Mouse (Mus musculus): ENCODE data around the gene Odf3.

Gene Odf3

DNA sequence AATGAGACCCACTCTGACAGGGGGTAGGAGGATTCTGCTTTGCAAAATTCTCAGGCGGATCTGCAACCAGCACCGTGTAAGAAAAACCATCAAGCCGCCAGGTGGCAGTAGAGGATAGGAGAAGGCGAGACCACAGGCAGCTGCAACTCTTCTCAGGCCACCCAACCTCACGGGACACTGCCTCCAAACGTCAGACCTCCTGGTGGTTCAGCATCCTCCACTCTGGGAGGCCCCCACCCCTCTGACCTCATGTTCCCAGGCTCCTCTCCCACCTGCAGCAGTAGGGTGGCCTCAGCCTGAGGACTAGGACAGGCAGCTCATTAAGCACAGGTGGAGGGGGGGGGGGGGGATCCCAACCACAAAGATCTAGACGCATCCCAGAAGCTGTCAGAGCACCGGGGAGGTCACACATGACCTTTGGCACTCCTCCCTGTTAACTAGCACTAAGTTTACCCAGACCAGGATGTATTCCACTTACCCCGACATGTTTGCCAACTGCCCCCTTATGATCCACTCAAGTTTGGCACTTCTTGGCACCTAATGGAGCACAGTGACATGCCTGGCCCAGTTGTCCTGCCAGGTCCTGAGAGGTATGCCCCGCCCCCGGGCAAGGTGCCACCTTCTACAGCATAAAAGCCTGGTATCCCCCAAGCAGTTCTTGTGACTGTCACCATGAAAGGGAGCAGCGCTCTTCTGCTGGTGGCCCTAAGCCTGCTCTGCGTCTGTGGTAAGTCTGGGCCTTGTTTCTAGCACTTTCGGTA is 2.5 kb upstream of the Odf3 start, which contains the start of gene Scgb1c1:
TSS of gene Scgb1c1 (plus strand) at position 643 of the 761 bp plus-strand sequence.
- peak; percentile 90 for DNase-seq

DNA sequence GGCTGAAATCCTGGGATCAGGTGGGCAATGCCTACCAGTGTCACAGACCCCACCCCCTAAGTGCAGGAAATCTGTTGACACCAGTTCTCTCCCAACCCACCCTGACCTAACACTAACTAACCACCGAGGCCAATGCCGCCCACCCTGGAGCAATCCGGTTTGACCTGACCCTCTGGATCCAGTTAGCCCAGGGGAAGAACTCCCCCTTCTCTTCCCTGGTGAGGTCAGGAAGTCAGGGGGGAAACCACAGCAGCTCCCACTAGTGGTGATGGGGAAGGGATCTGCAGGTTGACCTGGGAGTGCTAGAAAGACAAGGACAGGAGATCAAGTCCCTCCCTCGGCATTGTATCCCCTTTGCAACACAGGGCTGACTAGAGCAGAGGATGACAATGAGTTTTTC is 1.9 kb upstream of the Odf3 start:
- DNase-seq, result no peak

DNA sequence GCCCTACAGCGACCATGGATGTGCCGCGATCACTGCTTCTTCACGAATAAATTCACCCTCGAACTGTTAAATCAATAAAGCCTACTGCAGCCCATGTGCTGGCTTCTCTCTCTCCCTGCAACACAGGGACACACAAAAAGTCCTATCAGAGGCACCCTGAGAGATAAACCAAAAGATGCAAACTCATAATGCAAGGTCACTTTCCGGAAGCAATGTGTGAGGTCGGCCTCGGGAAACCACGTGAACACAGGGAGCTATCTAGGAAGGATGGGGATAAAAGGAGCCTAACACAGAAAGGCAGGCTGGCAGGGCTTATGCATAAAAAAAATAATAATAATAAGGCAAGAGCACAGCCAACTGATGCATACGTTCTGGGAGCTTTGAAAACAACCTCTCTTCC is 929 bp upstream of the Odf3 start:
- DNase-seq, result no peak

DNA sequence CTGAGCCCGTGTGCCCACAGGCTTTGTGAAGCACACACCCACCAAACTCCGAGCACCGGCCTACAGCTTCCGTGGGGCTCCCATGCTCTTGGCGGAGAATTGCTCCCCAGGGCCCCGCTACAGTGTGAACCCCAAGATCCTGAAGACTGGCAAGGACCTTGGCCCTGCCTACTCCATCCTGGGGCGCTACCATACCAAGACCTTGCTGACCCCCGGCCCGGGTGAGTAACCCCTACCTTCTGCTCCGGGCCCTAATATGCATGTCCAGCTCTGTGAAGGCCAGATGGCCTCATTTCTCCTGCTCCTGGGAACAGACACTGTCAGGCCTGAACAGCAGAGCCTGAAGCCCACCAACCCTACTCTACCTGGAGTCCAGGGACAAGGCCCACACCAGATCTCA is 986 bp downstream of the Odf3 start:
- no peak for DNase-seq

DNA sequence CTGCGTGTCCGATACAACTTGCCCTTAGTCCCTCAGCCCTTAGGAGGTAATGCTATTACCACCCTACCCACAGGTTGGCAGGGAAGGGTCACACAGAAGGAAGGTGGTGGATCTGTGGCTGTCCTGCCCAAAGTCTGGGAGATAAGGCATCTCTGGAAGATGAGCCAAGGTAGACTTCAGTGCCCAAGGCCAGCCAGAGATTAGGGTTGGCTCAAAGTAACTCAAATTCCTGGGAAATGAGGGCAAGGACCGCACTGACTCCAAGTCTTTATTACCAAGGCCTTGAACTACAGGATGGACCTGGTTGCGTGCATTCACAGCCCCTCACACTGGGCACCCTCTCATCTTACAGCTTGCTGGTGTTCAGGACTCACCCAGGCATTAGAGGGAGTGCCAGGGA is 4.3 kb downstream of the Odf3 start:
- DNase-seq, result no peak

DNA sequence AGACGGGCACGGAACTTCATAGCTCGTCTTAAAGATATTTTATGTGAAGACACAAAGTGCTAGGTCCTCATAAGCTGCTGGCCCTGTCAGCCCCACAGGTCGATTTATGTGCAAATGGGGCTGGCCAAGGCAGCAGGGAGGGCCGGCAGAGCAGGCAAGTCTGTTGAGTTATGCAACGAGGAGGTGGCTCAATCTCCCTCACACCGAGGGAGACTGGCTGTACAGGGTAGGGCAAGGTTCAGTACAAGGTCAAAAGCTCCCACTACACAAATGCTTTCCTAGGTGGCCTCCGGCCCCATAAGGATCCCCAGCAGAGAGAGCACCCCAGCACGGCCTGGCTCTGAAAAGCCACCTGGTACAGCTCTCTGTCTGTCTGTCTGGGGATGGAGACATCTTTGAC is 5.8 kb downstream of the Odf3 start:
- no peak for DNase-seq

DNA sequence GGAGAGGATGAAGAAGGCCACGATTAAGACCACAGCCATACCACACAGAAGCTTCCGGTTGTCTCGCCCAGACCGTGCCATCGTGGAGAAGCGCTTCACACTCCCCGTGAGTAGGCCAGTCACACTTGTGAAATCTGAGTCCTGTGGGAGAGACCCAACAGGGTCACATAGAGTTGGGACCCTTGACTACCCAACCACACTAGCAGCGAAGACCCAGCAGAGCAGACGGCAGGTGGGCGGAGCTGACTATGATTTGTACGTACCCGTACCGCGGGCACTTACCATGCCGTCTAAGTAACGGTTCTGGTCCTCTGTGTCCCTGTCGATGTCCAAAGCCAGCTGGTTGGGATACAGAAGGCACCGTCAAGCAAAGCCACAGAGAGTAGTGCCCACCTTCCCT is 6.9 kb downstream of the Odf3 start:
- DNase-seq, result no peak

DNA sequence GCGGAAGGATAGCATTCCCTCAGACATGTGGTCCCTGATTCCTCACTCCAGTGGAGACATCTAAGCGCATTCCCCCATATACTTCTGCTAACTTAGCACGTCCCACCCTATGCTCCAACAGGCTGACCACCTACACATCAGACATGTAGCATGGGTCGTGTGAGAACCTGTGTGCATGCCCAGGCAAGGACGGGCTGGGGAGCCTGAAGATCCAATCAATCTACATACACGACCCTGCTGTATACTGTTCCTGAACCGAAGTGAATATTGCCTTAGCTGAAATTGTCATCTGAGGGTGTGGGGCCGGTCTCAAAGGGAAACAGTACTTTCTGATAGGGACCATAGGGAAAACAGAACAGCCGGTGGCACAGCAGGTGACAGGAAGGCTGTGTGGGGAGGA is 7.6 kb downstream of the Odf3 start:
- DNase-seq, result no peak

DNA sequence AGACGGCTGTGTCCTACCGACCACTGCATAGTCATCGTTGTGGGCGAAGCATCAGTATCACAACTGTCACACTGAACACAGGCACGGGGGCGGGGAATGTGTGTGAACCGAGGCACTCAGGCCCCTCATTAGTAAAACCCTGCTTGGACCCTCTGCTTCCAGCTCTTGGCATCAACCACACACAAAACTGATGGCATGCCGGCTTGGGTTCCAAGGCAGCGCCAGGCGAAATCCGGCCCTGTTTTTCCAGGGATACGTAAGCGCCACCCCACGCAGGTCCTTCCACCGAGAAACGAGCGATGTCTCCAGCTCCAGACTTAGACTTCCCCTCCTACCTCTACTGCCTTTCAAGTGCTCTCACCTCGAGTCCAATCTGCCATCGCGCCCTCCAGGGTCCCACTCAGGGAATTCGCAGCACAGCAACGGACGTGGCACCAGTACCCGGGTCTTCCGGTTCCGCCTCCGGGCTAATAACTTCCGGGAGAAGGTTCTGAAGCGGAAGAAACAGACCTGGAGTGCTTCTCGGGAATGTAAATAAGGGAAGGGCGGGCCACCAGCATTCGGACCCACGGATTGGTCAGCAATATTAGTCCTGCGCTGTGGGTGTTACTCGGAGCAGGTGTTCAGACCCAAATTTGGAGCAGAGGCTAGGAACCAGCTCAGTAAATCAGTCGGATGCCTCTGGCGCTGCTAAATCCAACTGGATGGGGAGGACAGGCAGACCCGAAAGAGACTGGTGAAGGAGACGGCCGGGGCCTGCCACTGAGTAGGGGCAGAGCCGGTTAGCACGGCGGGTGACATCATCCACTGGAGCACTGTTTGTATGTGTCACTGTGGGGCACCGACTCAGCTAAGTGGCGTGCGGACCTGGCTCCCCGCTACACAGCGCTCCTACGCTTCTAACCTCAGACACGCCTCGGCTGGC is 8.5 kb downstream of the Odf3 start, which contains the start of gene Gm45785:
TSS of gene Gm45785 (minus strand) at position 472 of the 925 bp plus-strand sequence.
- DNase-seq, result peak; percentile 57

DNA sequence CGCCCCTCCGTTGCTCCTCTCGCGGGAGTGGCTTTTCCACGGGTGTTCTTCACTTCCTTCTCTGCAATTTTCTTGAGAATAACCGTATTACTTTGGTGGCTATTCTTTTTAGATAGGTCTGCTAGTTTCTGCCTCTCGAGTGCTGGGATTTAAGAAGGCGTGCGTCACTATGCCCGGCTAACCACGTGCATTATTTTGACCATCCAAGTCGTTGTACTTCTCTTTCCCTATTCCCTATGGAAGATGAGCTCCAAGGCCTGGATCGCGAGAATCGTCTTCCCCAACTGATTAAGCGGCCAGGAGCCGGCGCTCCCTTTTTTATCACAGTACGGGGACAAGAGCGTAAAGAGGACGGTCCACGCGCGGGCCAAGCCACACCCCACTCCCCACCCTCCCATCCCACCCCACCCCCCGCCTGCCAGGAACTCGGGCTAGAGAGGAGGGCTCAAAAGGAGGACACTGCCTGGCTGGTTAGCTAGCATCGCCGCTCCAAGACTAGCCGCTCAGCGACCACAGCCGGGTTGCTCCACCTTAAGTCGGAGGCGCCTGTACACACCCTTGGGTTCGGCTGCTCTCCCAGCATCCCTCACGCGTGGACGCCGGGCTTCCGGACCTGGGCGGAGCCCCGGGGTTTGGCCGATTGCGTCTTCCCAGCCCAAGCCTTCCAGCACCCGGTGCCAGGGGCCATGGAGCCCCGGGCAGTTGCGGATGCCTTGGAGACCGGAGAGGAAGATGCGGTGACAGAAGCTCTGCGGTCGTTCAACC is 9.4 kb downstream of the Odf3 start, which contains the start of gene Ric8a:
TSS of gene Ric8a (plus strand) at position 173 of the 765 bp plus-strand sequence.
- peak; percentile 87 for DNase-seq

DNA sequence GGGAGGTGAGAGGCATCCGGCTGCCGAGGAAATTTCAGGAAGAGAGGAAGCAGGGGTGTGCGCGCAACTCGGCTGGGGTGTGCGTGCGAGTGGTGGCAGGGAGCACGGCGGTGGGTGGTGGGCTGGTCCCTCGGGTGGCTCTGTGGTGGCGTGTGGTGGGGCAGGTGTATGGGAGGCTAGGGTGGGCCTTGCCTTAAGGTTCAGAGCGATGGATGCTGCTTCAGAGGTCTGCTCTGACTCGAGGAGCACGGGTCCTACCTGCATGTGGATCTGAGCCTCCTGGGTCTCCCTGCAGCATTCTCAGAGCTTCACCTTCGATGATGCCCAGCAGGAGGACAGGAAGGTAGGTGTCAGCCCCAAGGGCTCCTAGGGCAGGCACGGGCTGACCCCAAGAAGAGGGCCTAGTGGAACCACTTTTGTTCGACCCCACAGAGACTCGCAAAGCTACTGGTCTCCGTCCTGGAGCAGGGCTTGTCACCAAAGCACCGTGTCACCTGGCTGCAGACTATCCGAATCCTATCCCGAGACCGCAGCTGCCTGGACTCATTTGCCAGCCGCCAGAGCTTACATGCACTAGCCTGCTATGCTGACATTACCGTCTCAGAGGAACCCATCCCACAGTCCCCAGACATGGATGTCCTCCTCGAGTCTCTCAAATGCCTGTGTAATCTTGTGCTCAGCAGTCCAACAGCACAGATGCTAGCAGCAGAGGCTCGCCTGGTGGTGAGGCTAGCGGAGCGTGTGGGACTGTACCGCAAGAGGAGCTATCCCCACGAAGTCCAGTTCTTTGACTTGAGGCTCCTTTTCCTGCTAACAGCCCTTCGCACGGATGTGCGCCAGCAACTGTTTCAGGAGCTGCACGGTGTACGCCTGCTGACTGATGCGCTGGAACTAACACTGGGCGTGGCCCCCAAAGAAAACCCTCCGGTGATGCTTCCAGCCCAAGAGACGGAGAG is 10.2 kb downstream of the Odf3 start, which contains the start of gene Bet1l:
TSS of gene Bet1l (minus strand) at position 28 of the 956 bp plus-strand sequence.
- no peak for DNase-seq

DNA sequence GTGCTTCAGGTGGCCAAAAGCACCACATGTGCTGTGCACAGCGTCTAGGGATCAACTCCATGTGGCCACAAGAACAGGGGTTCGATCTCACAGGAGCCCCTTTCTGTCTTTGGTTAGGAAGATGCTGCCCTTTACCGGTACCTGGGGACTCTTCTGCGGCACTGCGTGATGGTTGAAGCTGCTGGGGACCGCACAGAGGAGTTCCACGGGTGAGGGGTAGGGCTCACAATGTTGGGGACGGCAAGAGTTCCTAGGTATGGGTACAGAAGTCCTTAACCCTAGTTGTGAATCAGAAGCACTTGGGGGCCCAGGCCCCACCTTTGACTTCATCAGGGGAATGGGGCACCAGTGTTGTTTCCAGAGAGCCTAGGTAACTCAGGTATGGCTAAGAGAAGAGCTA is 11.1 kb downstream of the Odf3 start:
- no peak for DNase-seq

DNA sequence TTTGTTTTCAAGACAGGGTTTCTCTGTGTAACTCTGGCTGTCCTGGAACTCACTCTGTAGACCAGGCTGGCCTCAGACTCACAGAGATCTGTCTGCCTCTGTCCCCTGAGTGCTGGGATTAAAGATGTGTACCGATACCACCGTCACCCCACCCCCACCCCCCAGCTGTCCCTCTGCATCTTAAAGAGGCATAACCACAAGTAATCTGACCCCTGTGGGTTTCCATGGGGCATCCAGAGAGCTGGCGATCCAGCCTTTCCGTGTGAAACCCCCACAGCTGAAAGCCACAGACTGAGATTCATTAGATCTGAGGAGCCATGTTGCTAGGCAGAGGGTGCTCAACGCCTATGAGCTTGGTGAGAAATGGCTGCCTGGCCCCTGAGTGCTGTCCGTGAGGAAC is 12.4 kb downstream of the Odf3 start:
- DNase-seq, result no peak

DNA sequence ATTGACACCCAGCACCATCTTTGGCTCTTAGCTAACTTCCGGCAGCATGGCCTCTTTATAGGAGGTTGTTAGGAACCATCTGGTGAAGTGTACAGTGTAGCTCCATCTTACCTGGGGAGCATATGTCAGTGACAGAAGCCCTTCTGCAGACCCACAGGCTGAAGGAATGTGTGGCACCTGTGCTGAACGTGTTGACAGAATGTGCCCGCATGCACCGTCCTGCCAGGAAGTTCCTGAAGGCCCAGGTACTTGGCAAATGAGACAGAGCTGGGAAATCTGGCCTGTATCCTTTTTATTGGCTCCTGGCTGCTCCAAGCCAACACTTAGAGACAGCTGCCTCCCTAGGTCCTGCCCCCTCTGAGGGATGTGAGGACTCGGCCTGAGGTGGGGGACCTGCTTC is 13.1 kb downstream of the Odf3 start:
- DNase-seq, result no peak

DNA sequence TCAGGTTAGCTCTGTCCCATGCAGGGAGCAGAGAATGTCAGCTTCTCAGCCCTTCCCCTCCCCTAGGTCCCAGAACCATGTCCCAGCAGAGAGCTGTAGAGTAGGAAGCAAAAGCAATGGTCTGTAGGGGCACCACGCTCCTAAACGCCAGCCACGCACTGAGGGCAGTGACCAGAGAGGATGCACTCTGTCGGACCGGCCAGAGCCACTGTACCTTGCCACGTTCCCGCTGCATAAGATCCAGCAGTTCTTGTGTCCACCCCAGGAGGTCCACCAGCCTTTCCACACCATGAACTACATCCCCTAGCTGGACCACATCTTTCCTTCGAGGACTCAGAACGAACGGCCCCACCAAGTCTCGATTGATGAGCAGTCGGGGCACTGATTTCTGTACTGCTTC is 17.2 kb downstream of the Odf3 start:
- no peak for DNase-seq

DNA sequence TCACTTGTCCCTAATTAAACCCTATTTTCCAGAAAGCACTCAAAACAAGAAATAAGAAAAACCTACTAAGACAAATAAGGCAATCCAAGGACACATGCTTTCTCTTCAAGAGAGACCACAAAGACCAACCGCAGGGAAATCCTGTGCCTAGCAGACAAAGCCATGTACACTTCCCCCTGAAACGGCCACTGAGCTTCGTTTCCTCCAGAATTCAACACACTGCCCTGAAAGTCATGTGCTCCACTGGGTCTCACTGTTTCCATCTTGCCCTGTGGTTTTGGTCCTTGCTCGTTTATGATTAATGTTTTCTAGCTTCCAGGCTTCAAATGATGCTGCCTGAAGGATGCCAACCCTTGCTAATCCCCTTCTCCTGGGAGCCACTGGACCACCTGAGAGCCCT is 26.6 kb downstream of the Odf3 start:
- DNase-seq, result no peak

DNA sequence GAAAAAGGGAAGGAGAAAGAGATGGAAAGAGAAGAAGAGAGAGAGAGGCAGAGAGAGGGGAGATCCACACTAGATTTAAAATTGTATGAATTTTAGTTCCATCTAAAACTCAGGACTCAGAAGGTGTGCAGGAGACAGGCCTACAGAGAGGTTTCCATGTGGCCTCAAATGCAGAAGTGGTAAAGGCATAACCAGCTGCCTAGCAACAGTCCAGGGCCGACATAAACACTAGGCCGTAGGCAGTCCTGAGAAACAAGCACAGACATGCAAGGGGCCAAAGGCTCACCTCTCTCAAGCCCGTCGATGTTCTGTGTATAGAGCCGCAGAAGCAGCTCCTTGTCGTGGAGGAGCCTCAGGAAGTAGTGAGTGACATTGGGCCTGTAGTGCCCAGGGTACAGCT is 29.8 kb downstream of the Odf3 start:
- DNase-seq, result no peak

DNA sequence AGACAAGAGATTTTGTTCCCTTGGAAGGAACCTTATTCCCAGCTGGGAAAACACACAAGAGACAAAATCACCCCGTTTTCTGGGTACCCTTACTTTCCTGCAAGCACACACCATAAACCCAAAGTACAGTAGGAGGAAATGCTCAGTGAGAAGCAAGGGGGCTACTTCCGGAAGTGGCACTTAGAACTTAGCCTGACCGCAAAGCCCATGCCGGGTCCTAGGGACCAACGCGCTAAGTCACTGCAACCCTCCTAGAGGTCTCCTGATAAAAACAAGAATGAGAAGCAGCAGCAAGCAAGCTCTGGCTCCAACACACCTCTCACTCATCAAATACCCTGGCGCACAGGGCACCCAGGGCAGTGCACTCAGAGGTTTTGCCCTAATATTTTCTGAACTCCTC is 31.8 kb downstream of the Odf3 start:
- DNase-seq, result peak; percentile 16

DNA sequence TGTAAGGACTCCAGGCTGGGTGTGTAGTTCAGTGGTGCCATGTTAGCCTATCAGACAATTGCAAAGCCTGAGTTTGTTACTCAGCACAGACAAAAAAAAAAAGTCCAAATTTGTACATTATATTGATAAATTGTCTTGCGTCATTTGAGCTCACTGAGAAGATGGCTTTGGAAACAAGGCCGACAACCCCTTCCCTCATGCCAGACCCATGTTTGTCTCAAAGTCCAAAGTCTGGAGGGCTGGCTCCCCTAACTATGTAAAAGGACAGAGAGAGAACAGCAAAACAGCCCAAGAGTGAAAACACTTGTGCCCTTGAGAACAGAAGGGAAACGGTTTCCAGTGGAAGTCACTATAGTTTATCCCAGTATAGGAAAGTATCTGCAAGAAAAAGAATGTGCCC is 32.8 kb downstream of the Odf3 start:
- DNase-seq, result no peak

DNA sequence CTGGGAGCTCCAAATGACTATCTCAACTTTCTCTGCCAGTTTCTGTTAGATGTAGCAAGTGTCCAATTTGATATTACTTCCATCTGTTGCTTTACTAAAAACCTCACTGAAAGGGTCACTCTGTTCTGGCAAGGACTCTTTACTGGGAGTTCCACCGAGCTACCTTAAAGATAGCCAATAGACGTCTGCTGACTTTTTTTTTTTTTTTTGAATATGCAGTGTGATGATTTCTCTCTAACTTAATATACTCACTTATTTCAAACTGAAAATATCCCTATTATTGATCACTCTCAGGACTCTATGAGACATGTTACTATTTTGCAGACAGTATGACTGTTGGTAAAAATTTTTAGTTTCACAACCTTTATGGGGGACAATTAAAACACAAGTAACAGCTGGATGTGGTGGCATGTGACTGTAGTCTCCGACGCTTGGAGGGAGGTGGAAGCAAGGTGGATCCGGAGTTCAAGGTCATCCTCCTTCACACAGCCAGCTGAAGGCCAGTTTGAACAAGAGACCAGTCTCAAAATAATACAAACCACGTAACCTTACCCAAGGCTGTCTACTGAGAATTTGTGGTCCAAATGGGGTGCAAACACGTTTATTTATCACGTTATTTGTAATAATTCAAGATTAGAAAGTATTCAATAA is 33.4 kb downstream of the Odf3 start:
- no peak for DNase-seq

All from thymus, postnatal 25 days (tissue).